Mouse (Mus musculus) heart, postnatal 4 days (tissue): ENCODE measurements around the gene Dnajb12. TPM values are rescaled to one million over a fixed set of nuclear protein-coding genes. Genes with fewer than 3 reads are reported as not detected.

ENCODE experiments used
- total RNA-seq, 2 experiments: library from RNA; stranded (reverse); gene quantifications; 2 replicates each; pipeline ENCODE4 v1.2.3; 2021

The Dnajb12 gene
- total RNA-seq, 2 experiments from 2014 or later: 39.6 to 41.1 TPM

Other genes with a start within 250 kb of the Dnajb12 start
- gene Micu1, start 177.1 kb upstream of the Dnajb12 start, total RNA-seq: 10 to 100 TPM; 30.8 to 34.7 TPM
- 10 to 100 TPM; 31.4 to 36.9 TPM for gene Ddit4, start 72.3 kb downstream of the Dnajb12 start, total RNA-seq
- 10 to 100 TPM; 20.2 to 22.0 TPM for gene Ascc1, start 123.2 kb downstream of the Dnajb12 start, total RNA-seq
- 10 to 100 TPM; 70.5 to 73.5 TPM for gene Anapc16, start 123.6 kb downstream of the Dnajb12 start, total RNA-seq
- 1 to 10 TPM; 6.5 to 8.5 TPM for gene Spock2, start 226.7 kb downstream of the Dnajb12 start, total RNA-seq